Mouse (Mus musculus): ENCODE data around the gene A3galt2.

- TF ChIP-seq CTCF (IDR thresholded peaks at IDR 0.05; ENCODE audit: low read depth) (no peak), EP300 (IDR thresholded peaks at IDR 0.05; ENCODE audit: low read depth) (no peak)
These were observed 11.8 kb downstream of the A3galt2 start for GRCm38 (mm10) chr4:128766929-128767328.
